Mouse (Mus musculus) cerebellum, adult 8-10 months (tissue): ENCODE measurements around the gene Tlcd1.
"Not testable (repeated sequence)": the region's sequence is repeated elsewhere in the genome, so short reads cannot be mapped to it uniquely, and the experiment has no call there.

Experiments
- DNase-seq: peaks from one replicate; pipeline ENCODE4 v3.0.0; 2022

The Tlcd1 gene

GRCm38 (mm10) chr11:78177903-78178858, 1.7 kb downstream of the Tlcd1 start:
- peak; percentile 93 for DNase-seq

GRCm38 (mm10) chr11:78178859-78179437, 2.4 kb downstream of the Tlcd1 start:
- DNase-seq = no peak

GRCm38 (mm10) chr11:78179438-78179999, 3.0 kb downstream of the Tlcd1 start:
- DNase-seq = no peak

GRCm38 (mm10) chr11:78180081-78180761, 3.7 kb downstream of the Tlcd1 start:
- DNase-seq = no peak

- no peak for DNase-seq
These were observed 5.4 kb downstream of the Tlcd1 start for GRCm38 (mm10) chr11:78181830-78182357.

GRCm38 (mm10) chr11:78182450-78182849, 5.9 kb downstream of the Tlcd1 start:
- no peak for DNase-seq

GRCm38 (mm10) chr11:78182961-78183844, 6.7 kb downstream of the Tlcd1 start, which contains the start of gene Rpl23a:
TSS of gene Rpl23a (minus strand) at chr11:78183584.
- DNase-seq = peak; percentile 88

- DNase-seq = no peak
These were observed 7.5 kb downstream of the Tlcd1 start for GRCm38 (mm10) chr11:78183884-78184514.

GRCm38 (mm10) chr11:78184702-78185101, 8.2 kb downstream of the Tlcd1 start:
- DNase-seq = not testable (repeated sequence)

GRCm38 (mm10) chr11:78188331-78189233, 12.1 kb downstream of the Tlcd1 start, which contains the start of gene Rab34:
TSS of gene Rab34 (plus strand) at chr11:78188430.
- no peak for DNase-seq

GRCm38 (mm10) chr11:78189234-78190040, 12.9 kb downstream of the Tlcd1 start:
- no peak for DNase-seq

GRCm38 (mm10) chr11:78190041-78190440, 13.5 kb downstream of the Tlcd1 start:
- DNase-seq = no peak

- DNase-seq = no peak
These were observed 16.6 kb downstream of the Tlcd1 start, which contains the start of gene Proca1 for GRCm38 (mm10) chr11:78193113-78193512. TSS of gene Proca1 (plus strand) at chr11:78193392.

GRCm38 (mm10) chr11:78194411-78195100, 18.0 kb downstream of the Tlcd1 start:
- DNase-seq = no peak

- DNase-seq = no peak
These were observed 18.8 kb downstream of the Tlcd1 start for GRCm38 (mm10) chr11:78195101-78195863.

GRCm38 (mm10) chr11:78202372-78202771, 25.9 kb downstream of the Tlcd1 start:
- DNase-seq = no peak

- no peak for DNase-seq
These were observed 27.8 kb downstream of the Tlcd1 start for GRCm38 (mm10) chr11:78204287-78204686.
